Mouse (Mus musculus): Measurements from ENCODE around the gene Ing4.

Ing4 gene

GRCm38 (mm10) chr6:125095391-125096278 is 56.1 kb downstream of the Ing4 start, which contains the start of gene Chd4:
Gene Chd4, plus strand, starts transcription at chr6:125095981.
- peak; percentile 96 for DNase-seq

DNA sequence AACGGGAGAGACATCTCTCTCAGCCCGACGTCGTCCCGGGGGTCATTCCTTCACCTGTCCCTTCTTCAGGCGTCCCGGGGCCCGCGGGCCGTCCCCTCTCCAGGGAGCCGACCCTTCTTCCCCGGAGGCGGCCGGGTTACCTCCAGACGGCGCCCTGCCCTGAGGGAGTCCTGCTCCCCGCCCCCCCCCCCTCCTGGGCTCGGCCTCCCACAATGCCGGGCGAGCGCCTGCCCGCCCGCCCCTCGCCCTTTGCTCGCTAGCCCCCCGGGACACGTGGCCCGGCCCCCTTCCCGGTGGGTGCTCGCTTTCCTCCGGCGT is 56.7 kb downstream of the Ing4 start:
- DNase-seq, result no peak

GRCm38 (mm10) chr6:125096597-125097345 is 57.2 kb downstream of the Ing4 start:
- peak; percentile 81 for DNase-seq

DNA sequence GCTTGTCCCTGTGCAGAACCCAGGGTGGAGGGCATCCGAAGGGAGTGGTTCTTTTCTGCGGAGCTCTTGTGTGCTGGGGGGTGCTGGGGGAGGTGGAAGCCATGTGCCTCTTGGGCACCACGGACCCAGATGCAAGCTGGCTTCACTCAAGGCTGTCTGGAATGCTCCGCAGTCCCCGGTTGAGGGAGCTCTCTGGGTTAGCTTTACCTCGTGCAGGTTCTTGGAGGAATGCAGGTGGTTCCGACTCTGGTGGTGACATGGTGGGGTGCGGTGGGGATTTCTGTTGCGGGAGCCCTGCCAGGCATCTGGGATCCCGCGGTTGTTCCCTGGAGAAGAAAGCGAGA is 57.8 kb downstream of the Ing4 start:
- DNase-seq, result no peak

GRCm38 (mm10) chr6:125097951-125098350 is 58.4 kb downstream of the Ing4 start:
- DNase-seq, result no peak

- peak; percentile 33 for DNase-seq
Observed at GRCm38 (mm10) chr6:125098513-125098912, 59.0 kb downstream of the Ing4 start.
